Mouse (Mus musculus): Measurements from ENCODE around the gene 4930451I11Rik. TPM values are rescaled to one million over a fixed set of nuclear protein-coding genes. Genes with fewer than 3 reads are reported as not detected.

4930451I11Rik gene
- polyA plus RNA-seq, 1 experiment from 2014 or later: not detected

- Histone ChIP-seq H3K27ac (replicated peaks) (no peak overlapping the region), H3K4me3 (no peak overlapping the region), H3K36me3 (replicated peaks) (peaks cover 99% of the 10 kb centered on the region), H3K4me1 (peaks cover 20% of the 10 kb centered on the region), H3K27me3 (replicated peaks; ENCODE audit: low read depth, poor library complexity, severe bottlenecking) (peaks cover 14% of the 10 kb centered on the region), H3K9me3 (no peaks in the 10 kb centered on the region)
- WGBS: 77% methylated on average over 3 of the region's 3 CpGs
- no peak for DNase-seq (ENCODE audit: low spot score)
These were observed 24.2 kb upstream of the 4930451I11Rik start for GRCm38 (mm10) chr7:126855641-126856040.

- no peak overlapping the region for H3K4me3 ChIP-seq
- WGBS: 89% methylated on average over 5 of the region's 5 CpGs
- H3K27me3 ChIP-seq (replicated peaks; ENCODE audit: low read depth, poor library complexity, severe bottlenecking): peaks cover 36% of the 10 kb centered on the region
- H3K9me3 ChIP-seq: no peaks in the 10 kb centered on the region
- peaks cover 77% of the 10 kb centered on the region for H3K36me3 ChIP-seq (replicated peaks)
- peaks cover 31% of the 10 kb centered on the region for H3K4me1 ChIP-seq
- H3K27ac ChIP-seq (replicated peaks): no peak overlapping the region
- DNase-seq (ENCODE audit: low spot score): no peak
These were observed 22.0 kb upstream of the 4930451I11Rik start for GRCm38 (mm10) chr7:126853454-126853853.

- 0 out of 2 replicates have a peak overlapping the region, but pooled peaks have one; percentile 8 for H3K27ac ChIP-seq (replicated peaks)
- H3K27me3 ChIP-seq (replicated peaks; ENCODE audit: low read depth, poor library complexity, severe bottlenecking): peaks cover 58% of the 10 kb centered on the region
- H3K4me3 ChIP-seq: peak overlapping the region; percentile 8; the same call in 1 of the 2 replicates
- H3K9me3 ChIP-seq: no peaks in the 10 kb centered on the region
- H3K4me1 ChIP-seq: peaks cover 46% of the 10 kb centered on the region
- 28% methylated on average over 12 of the region's 12 CpGs for WGBS
- DNase-seq (ENCODE audit: low spot score): no peak
- peaks cover 55% of the 10 kb centered on the region for H3K36me3 ChIP-seq (replicated peaks)
These were observed 19.8 kb upstream of the 4930451I11Rik start for GRCm38 (mm10) chr7:126851192-126851591.

- no peak for DNase-seq (ENCODE audit: low spot score)
- no peak overlapping the region for H3K27ac ChIP-seq (replicated peaks)
- peaks cover 46% of the 10 kb centered on the region for H3K4me1 ChIP-seq
- H3K9me3 ChIP-seq: no peaks in the 10 kb centered on the region
- WGBS: 90% methylated on average over 6 of the region's 6 CpGs
- peaks cover 44% of the 10 kb centered on the region for H3K36me3 ChIP-seq (replicated peaks)
- H3K27me3 ChIP-seq (replicated peaks; ENCODE audit: low read depth, poor library complexity, severe bottlenecking): peaks cover 58% of the 10 kb centered on the region
- no peak overlapping the region for H3K4me3 ChIP-seq
These were observed 18.7 kb upstream of the 4930451I11Rik start for GRCm38 (mm10) chr7:126850161-126850560.

- 34% methylated on average over 10 of the region's 10 CpGs for WGBS
- H3K4me3 ChIP-seq: peak overlapping the region; percentile 74
- peaks cover 62% of the 10 kb centered on the region for H3K27me3 ChIP-seq (replicated peaks; ENCODE audit: low read depth, poor library complexity, severe bottlenecking)
- H3K36me3 ChIP-seq (replicated peaks): peaks cover 31% of the 10 kb centered on the region
- H3K4me1 ChIP-seq: peaks cover 46% of the 10 kb centered on the region
- DNase-seq (ENCODE audit: low spot score): no peak
- 0 out of 2 replicates have a peak overlapping the region, but pooled peaks have one; percentile 11 for H3K27ac ChIP-seq (replicated peaks)
- H3K9me3 ChIP-seq: no peaks in the 10 kb centered on the region
These were observed 17.4 kb upstream of the 4930451I11Rik start for GRCm38 (mm10) chr7:126848794-126849193.

GRCm38 (mm10) chr7:126847421-126848398 is 16.3 kb upstream of the 4930451I11Rik start:
- Histone ChIP-seq H3K4me3 (peak overlapping the region; percentile 74), H3K27ac (replicated peaks) (peak overlapping the region; percentile 78), H3K4me1 (peaks cover 46% of the 10 kb centered on the region), H3K27me3 (replicated peaks; ENCODE audit: low read depth, poor library complexity, severe bottlenecking) (peaks cover 62% of the 10 kb centered on the region), H3K9me3 (no peaks in the 10 kb centered on the region), H3K36me3 (replicated peaks) (peaks cover 20% of the 10 kb centered on the region)
- DNase-seq (ENCODE audit: low spot score): peak; percentile 74
- 1% methylated on average over 74 of the region's 74 CpGs for WGBS

GRCm38 (mm10) chr7:126847116-126847420 is 15.6 kb upstream of the 4930451I11Rik start, which contains the start of gene Doc2a:
Doc2a (plus strand) TSS chr7:126847416.
- Histone ChIP-seq H3K9me3 (no peaks in the 10 kb centered on the region), H3K36me3 (replicated peaks) (peaks cover 14% of the 10 kb centered on the region), H3K4me3 (peak within 1 kb of the TSS; percentile 74), H3K27me3 (replicated peaks; ENCODE audit: low read depth, poor library complexity, severe bottlenecking) (peaks cover 60% of the 10 kb centered on the region), H3K4me1 (peaks cover 44% of the 10 kb centered on the region), H3K27ac (replicated peaks) (peak within 1 kb of the TSS; percentile 78)
- DNase-seq (ENCODE audit: low spot score): no peak
- 22% methylated on average over 4 of the region's 4 CpGs for WGBS

GRCm38 (mm10) chr7:126845516-126845915 is 14.1 kb upstream of the 4930451I11Rik start:
- peaks cover 47% of the 10 kb centered on the region for H3K27me3 ChIP-seq (replicated peaks; ENCODE audit: low read depth, poor library complexity, severe bottlenecking)
- no peak overlapping the region for H3K27ac ChIP-seq (replicated peaks)
- 83% methylated on average over 2 of the region's 2 CpGs for WGBS
- no peaks in the 10 kb centered on the region; the same call in 1 of the 2 replicates for H3K9me3 ChIP-seq
- peaks cover 29% of the 10 kb centered on the region for H3K4me1 ChIP-seq
- H3K4me3 ChIP-seq: no peak overlapping the region
- no peak for DNase-seq (ENCODE audit: low spot score)
- no peaks in the 10 kb centered on the region for H3K36me3 ChIP-seq (replicated peaks)

GRCm38 (mm10) chr7:126843276-126843675 is 11.8 kb upstream of the 4930451I11Rik start:
- Histone ChIP-seq H3K27me3 (replicated peaks; ENCODE audit: low read depth, poor library complexity, severe bottlenecking) (peaks cover 24% of the 10 kb centered on the region), H3K9me3 (no peaks in the 10 kb centered on the region; the same call in 1 of the 2 replicates), H3K27ac (replicated peaks) (no peak overlapping the region), H3K4me1 (peaks cover 16% of the 10 kb centered on the region), H3K4me3 (no peak overlapping the region), H3K36me3 (replicated peaks) (no peaks in the 10 kb centered on the region)
- no peak for DNase-seq (ENCODE audit: low spot score)
- WGBS: 85% methylated on average over 9 of the region's 9 CpGs

GRCm38 (mm10) chr7:126833294-126833693 is 1.9 kb upstream of the 4930451I11Rik start:
- Histone ChIP-seq H3K27me3 (replicated peaks; ENCODE audit: low read depth, poor library complexity, severe bottlenecking) (peaks cover 28% of the 10 kb centered on the region), H3K4me1 (peaks cover 28% of the 10 kb centered on the region), H3K36me3 (replicated peaks) (no peaks in the 10 kb centered on the region), H3K4me3 (no peak overlapping the region), H3K27ac (replicated peaks) (no peak overlapping the region), H3K9me3 (no peaks in the 10 kb centered on the region)
- no peak for DNase-seq (ENCODE audit: low spot score)
- WGBS: 97% methylated on average over 1 of the region's 1 CpGs

GRCm38 (mm10) chr7:126832036-126832598 is 678 bp upstream of the 4930451I11Rik start:
- Histone ChIP-seq H3K27me3 (replicated peaks; ENCODE audit: low read depth, poor library complexity, severe bottlenecking) (peaks cover 32% of the 10 kb centered on the region), H3K27ac (replicated peaks) (peak overlapping the region; percentile 24; the same call in 1 of the 2 replicates), H3K9me3 (no peaks in the 10 kb centered on the region), H3K36me3 (replicated peaks) (no peaks in the 10 kb centered on the region), H3K4me3 (peak overlapping the region; percentile 49), H3K4me1 (peaks cover 28% of the 10 kb centered on the region)
- peak; percentile 79 for DNase-seq (ENCODE audit: low spot score)
- 2% methylated on average over 21 of the region's 21 CpGs for WGBS

- H3K27ac ChIP-seq (replicated peaks): no peak overlapping the region
- H3K9me3 ChIP-seq: no peaks in the 10 kb centered on the region
- H3K4me3 ChIP-seq: no peak overlapping the region
- H3K27me3 ChIP-seq (replicated peaks; ENCODE audit: low read depth, poor library complexity, severe bottlenecking): peaks cover 62% of the 10 kb centered on the region
- H3K4me1 ChIP-seq: peaks cover 38% of the 10 kb centered on the region
- no peaks in the 10 kb centered on the region for H3K36me3 ChIP-seq (replicated peaks)
- WGBS: 73% methylated on average over 5 of the region's 5 CpGs
- DNase-seq (ENCODE audit: low spot score): no peak
These were observed 5.5 kb downstream of the 4930451I11Rik start for GRCm38 (mm10) chr7:126825952-126826351.
